Mouse (Mus musculus) stomach, postnatal 0 days (tissue): ENCODE data around the gene Add2. TPM values are rescaled to one million over a fixed set of nuclear protein-coding genes. Genes with fewer than 3 reads are reported as not detected.

Experiments used
- ATAC-seq: fragments of 200-750 bp; cut with Nextera tagmentation; 2 replicates; pipeline ENCODE4 v1.8.0; 2017; ENCODE audit not compliant: low FRiP score, low TSS enrichment
- DNase-seq: peaks from one replicate; pipeline ENCODE4 v3.0.0-alpha.2; 2016; ENCODE audit warnings: low spot score
- H3K27ac ChIP-seq: fragments of 300-500 bp; sonication (generic); replicated peaks from 2 replicates; pipeline ENCODE4 v1.5.1; 2014; ENCODE audit warnings: mild to moderate bottlenecking, control low read depth
- H3K27me3 ChIP-seq: fragments of 300-500 bp; sonication (generic); 2 replicates; pipeline ENCODE4 v1.6.1; 2014; ENCODE audit warnings: low read length; ENCODE audit not compliant: control insufficient read depth, insufficient read depth
- H3K36me3 ChIP-seq: fragments of 300-500 bp; sonication (generic); 2 replicates; pipeline ENCODE4 v1.6.1; 2014; ENCODE audit warnings: low read length, mixed read lengths; ENCODE audit not compliant: control insufficient read depth, insufficient read depth
- H3K4me1 ChIP-seq: fragments of 300-500 bp; sonication (generic); replicated peaks from 2 replicates; pipeline ENCODE4 v1.6.1; 2014; ENCODE audit warnings: antibody characterized with exemption; ENCODE audit not compliant: control insufficient read depth, insufficient read depth
- H3K4me2 ChIP-seq: fragments of 300-500 bp; sonication (generic); replicated peaks from 2 replicates; pipeline ENCODE4 v1.6.1; 2014; ENCODE audit warnings: low read depth, mild to moderate bottlenecking, control low read depth, moderate library complexity
- H3K4me3 ChIP-seq: fragments of 300-500 bp; sonication (generic); 2 replicates; pipeline ENCODE4 v1.5.1; 2014; ENCODE audit warnings: low read depth, low read length, control low read depth
- H3K9ac ChIP-seq: fragments of 300-500 bp; sonication (generic); 2 replicates; pipeline ENCODE4 v1.6.1; 2014; ENCODE audit warnings: mild to moderate bottlenecking, low read length, control low read depth, mixed read lengths
- H3K9me3 ChIP-seq: fragments of 300-500 bp; sonication (generic); 2 replicates; pipeline ENCODE4 v1.6.1; 2016; ENCODE audit warnings: low read length; ENCODE audit not compliant: control insufficient read depth
- CTCF ChIP-seq: IDR thresholded peaks from 2 replicates; pipeline ENCODE4 v1.5.1; 2016; ENCODE audit warnings: antibody characterized with exemption, low read depth, mild to moderate bottlenecking, moderate library complexity
- EP300 ChIP-seq: optimal IDR thresholded peaks from 2 replicates; pipeline ENCODE3; 2016; ENCODE audit warnings: antibody characterized with exemption
- WGBS: fragments of 180-500 bp; shearing (Covaris S2); extraction: QIAGEN DNeasy Blood & Tissue Kit; methylation state at CpG from one replicate; pipeline ENCODE4 v1.1.7; 2014; 5-methylcytosine and 5-hydroxymethylcytosine counted together
- polyA plus RNA-seq: library from polyadenylated mRNA; unstranded; fragments of >200 nt; fragmentation: Nextera tagmentation; extraction: Ambion mirVana; gene quantifications from 2 replicates; pipeline ENCODE4 v1.2.1, GENCODE M21; 2015

The Add2 gene
- polyA plus RNA-seq, 1 experiment from 2014 or later: 2.1 TPM

- no peaks in the 10 kb centered on the region for H3K36me3 ChIP-seq
- ATAC-seq: no peak
- H3K9me3 ChIP-seq: no peaks in the 10 kb centered on the region
- H3K27ac ChIP-seq: no peak overlapping the region
- no peak for DNase-seq
- H3K4me1 ChIP-seq: no peaks in the 10 kb centered on the region
- 39% methylated on average over 4 of the region's 4 CpGs for WGBS
- TF ChIP-seq CTCF (no peak), EP300 (no peak)
- no peak overlapping the region for H3K4me3 ChIP-seq
- H3K27me3 ChIP-seq: no peaks in the 10 kb centered on the region
- H3K4me2 ChIP-seq: no peak overlapping the region
- H3K9ac ChIP-seq: no peak overlapping the region
Measured at GRCm38 (mm10) chr6:86169166-86169565, 140.7 kb downstream of the Add2 start.

Other genes with a start within 250 kb of the Add2 start
- gene Nat8f6, start 207.7 kb upstream of the Add2 start, polyA plus RNA-seq: not detected in 2 replicates
- gene Nat8f5, start 207.7 kb upstream of the Add2 start, polyA plus RNA-seq: 0.25 and 0.30 TPM in 2 replicates
- 0.25 TPM in 1 of 2 replicates, not detected in the other for gene Nat8, start 196.6 kb upstream of the Add2 start, polyA plus RNA-seq
- not detected in 2 replicates for gene Nat8f2, start 159.5 kb upstream of the Add2 start, polyA plus RNA-seq
- 1.7 and 2.6 TPM in 2 replicates for gene Nat8f4, start 123.8 kb upstream of the Add2 start, polyA plus RNA-seq
- gene Tprkb, start 116.8 kb upstream of the Add2 start, polyA plus RNA-seq: 25.9 and 28.8 TPM in 2 replicates
- gene Nat8f1, start 113.0 kb upstream of the Add2 start, polyA plus RNA-seq: 5.7 and 6.2 TPM in 2 replicates
- gene Dusp11, start 67.0 kb upstream of the Add2 start, polyA plus RNA-seq: 43.9 and 44.9 TPM in 2 replicates
- not detected in 2 replicates for gene Figla, start 12.5 kb upstream of the Add2 start, polyA plus RNA-seq
- 8.7 and 9.1 TPM in 2 replicates for gene Tgfa, start 166.5 kb downstream of the Add2 start, polyA plus RNA-seq